Mouse (Mus musculus) thymus, postnatal 14 days (tissue): ENCODE results near the gene Glp2r.

Source experiments
- DNase-seq: peaks from one replicate; pipeline ENCODE4 v3.0.0; 2021

Glp2r gene

DNA sequence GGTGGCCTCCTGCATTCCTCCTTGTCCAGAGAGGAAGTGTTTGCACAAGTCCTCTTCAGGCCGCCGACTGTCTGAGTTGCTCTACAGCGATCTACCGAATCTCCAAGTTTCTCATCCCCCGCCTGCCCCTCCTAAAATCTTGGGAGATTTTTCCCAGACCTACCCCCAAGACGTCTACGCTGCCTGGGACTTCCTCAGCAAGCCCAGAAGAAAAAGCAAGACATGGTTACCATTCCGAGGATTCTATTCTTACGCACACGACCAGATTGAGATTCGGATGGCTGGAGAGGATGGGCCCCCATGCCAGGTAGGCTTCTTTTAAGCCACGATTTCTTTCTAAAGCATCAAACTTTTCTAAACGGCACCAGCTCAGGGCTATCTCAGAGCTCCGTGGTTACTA, at the start of gene Glp2r:
Gene Glp2r, minus strand, starts transcription at position 101 of the 400 bp plus-strand sequence.
- no peak for DNase-seq

DNA sequence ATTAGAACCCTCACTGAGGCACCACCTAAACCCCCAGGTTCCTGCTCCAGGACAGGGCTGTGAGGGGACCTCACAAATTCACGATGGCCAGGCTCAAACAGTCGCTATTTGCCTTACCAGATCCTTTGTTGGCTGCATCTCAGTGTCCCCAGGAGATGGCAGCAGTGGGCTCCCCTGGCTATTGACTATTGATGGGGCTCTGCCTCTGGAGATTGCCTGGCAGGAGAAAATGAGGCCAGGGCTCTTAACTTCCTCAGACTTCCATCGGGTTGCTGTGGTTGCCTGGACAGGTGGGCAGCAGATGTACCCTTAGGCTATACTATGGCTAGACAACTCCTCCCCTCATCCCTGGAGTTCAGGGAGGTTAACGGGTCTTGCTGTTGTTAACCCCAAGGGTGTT, 49.3 kb upstream of the Glp2r start:
- DNase-seq = peak; percentile 12

DNA sequence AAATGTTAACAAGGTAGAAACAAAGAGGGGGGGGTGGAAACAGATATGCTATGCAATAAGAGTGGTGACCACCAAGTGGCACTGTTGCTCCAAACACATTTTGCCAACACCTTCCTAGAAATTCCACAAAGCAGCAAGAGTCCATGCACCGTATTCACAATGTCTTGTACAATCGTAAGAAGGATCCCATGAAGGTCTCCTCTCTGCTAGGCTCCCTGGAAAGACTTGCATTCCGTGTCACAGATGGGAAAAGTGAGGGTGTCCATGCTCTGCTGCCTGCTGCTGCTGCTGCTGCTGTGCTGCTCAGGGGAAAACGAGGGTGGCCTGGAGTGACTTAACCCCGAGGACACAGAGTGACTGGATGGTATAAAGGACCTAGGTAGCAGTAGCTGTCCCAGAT, 48.7 kb upstream of the Glp2r start:
- no peak for DNase-seq

DNA sequence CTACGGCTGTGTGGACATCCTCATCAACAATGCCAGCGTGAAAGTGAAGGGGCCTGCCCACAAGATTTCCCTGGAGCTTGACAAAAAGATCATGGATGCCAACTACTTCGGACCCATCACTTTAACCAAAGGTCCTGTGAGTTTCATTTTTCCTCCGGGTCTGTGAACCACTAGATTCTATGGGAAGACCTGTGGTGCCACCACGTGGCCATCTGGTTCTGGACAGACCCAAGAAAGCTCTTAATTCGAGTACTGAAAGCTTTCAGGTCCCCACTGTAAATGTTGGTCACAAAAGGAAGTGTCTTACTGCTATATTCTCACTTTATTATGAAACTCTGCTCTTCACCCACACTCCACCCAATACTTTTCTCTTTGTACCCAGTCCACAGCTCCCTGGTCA, 40.6 kb upstream of the Glp2r start:
- DNase-seq = no peak

DNA sequence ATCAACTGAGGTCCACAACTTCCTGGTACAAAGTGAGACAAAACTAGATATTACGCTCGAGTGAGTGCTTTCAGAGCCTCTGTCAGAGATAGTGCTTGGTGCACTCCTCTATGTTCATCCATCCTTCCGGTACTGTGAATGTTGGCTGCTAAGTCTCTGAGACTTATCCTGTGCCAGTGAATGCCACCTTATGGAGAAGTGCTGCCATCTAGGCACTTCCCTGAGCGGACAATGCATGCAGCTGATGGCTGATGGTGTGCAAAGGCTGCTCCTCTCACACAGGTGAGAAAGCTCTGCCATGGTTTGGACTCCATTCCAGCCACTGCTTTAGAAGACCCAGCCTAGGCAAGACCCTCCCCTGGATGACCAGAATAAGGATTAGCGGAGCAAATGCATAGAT, 37.1 kb upstream of the Glp2r start:
- no peak for DNase-seq

DNA sequence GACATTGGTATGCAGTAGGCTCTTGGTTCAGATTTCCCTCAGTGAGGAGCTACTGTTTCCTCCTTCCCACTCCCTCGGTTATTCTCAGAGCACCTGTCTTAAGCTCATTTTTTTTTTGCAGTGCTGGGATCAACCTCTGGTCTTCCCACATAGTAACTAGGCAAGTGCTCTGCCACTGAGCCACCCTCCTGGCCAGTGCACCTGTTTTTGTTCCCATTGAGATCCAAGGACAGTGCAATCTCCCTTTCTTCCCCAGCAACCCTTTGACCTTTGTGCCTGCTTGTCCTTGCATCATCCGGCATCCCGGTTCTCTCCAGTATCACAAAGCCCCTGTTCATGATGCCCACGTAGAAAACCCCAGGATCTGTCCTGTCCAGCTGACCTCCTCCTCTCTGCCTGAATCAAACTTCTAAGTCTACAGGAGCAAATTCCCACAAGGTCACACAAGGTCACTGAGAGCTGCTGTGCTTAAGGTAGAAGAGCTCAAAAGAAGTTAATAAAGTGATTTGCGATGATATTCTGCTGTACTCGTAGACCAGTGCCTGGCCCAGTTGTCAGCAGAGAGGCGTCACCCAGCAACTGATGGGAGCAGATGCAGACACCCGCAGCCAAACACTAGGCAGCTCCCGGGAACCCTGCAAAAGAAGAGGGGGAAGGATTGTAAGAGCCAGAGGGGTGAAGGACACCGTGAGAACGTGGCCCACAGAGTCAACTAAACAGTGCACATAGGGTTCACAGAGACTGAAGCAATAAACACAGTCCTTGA, 36.1 kb upstream of the Glp2r start:
- no peak for DNase-seq

DNA sequence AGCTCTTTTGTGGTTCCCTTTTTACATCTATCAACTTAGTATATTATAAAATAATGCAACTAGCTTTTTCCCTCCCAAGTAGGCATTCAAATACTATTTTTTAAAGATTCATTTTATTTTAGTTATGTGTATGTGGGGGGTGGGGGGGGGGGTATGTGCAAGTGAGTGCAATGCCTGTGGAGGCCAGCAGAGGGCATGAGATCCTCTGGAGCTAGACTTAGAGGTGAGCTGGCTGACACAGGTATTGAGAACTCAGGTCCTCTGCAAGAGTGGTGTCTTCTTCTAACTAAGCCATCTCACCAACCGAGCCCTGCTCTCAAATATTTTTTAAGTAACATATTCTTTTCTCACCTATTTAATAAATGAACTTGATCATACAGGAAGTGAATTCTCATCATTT, 34.6 kb upstream of the Glp2r start:
- peak; percentile 8 for DNase-seq

DNA sequence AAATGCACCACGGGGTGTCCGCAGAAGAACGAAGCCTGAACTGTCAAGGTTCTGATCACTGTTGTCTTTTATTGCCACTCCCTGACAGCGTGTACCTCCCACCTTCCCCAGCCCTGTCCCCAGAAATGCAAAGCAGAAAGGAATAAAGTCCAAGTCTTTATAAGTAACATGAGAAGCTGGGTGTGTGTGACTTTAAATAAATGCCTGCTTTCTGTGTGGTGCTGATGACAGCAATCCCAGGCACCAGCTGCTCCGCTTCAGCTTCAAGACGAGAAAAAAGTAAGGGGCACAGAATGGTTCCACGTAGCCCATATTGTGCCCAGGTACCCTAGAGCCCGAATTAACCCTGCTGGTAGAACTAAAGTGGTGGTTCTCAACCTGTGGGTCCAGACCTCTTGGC, 30.2 kb upstream of the Glp2r start:
- DNase-seq = no peak

DNA sequence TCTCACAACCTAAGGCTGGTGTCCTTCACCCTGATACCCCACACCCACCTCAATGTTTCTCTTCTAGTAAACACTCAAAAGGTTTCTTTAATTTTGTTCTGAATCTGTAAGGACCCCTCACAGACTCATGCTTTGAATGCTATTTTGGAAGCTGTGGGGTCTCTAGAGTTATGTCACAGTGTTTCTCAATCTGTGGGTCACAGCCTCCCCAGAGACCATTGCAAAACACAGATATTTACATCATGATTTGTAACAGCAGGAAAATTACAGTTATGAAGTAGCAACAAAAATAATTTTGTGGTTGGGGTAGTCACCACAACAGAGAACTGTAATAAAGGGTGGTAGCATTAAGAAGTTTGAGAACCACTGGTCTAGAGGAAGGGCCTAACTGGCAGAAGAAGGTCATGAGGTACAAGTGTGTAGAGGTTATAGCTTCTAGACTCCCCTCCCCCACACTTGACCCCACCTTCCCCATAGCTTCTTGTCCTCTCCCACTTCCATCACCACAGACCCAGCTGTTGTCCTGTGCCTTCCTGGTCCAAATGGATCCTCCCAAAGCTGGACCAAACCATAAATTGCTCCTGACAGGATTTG, 29.3 kb upstream of the Glp2r start:
- DNase-seq = no peak

DNA sequence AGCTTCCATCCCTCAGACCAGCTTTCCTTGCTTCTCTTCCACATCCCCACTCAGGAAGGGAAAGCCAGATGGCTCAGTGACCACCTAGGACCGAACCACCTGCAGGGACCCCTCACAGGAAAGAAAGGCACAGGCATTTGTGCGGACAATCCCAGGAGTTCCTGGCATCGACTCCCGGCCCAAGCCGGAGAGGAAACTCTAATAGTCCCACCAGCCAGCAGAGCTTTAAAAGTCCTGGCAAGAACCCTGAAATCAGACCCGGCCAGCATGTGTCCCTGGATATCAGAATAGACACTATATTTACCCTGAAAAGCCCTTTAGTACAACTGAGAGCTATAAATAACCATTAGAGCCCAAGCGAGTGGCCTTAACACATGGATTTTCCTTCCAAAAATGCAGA, 27.0 kb upstream of the Glp2r start, which contains the start of gene Dhrs7c:
Gene Dhrs7c, plus strand, starts transcription at position 257 of the 400 bp plus-strand sequence.
- no peak for DNase-seq

DNA sequence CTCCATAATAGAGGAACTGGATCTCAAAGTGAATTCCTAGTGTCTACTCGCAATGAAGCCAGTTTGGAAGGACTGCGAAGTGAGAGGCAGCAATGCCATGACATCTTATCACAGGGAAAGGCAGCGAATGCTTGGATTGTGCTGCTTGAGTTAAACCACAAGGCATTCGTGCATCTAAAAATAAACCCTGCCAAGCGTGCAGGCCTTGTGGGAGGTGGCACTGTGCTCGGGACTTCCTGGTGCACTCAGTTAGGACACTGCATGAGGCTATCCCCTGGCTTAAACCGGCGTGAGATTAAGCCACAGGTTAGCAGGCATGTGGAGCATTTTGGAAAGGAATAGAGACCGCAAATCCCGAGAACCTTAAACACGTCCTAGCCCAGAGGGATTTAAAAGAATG, 19.2 kb upstream of the Glp2r start:
- DNase-seq = no peak

DNA sequence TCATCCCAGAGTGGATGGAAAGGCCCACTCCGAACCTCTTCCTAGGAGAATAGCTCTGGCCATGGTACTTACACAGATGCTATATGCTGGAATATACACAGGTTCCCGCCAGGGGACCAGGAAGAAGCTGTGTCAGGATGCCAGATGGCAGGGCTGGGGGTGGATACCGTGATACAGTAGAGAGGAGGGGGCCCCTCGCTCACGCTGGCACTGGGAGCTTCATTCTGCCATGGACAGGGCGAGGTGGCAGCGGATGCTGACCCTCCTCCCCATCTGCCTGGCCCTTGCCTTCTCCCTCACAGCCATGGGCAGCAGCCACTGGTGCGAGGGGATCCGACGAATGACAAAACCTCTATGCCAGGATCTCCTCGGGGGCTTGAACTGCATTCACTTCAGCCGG, 3.4 kb upstream of the Glp2r start, which contains the start of gene Gsg1l2:
Gene Gsg1l2, plus strand, starts transcription at position 230 of the 400 bp plus-strand sequence.
- DNase-seq = no peak

DNA sequence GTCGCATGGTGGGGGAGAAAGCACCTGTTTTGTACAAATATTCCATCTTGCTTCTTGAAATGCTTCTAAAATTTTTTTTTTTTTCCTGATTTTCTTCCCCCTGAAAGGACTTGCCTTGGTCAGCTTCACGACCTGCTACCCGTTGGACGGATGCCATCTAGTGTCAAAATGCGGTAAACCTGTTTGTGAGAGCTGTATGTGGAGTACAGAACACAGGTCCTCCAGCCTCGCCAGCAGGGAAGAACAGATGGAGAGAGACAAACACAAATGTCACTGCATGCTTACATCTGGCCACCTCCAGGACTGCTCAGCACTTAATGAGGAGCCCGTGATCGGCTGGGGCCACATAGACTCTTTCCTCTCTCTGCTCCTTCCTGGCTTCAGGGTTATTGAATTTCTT, 1.6 kb upstream of the Glp2r start:
- no peak for DNase-seq

DNA sequence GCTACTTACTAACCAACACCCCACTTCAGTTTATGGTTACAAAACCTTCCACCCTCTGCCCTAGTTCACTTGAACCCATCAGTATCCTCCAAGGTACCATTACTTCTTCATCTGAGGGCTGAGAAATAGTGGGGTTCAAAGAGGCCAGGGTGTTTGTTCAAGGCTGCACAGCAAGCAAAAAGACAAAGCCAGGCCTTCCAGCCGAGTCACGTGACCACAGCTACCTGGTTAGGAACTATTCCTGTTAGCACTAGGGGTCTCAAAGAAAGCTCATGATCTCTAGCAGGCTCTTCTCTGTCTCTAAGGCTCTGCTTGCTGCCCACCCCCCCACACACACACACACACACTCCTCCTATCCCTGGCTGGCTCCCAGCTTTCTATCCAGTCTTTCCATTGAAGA, 738 bp upstream of the Glp2r start:
- DNase-seq = no peak

DNA sequence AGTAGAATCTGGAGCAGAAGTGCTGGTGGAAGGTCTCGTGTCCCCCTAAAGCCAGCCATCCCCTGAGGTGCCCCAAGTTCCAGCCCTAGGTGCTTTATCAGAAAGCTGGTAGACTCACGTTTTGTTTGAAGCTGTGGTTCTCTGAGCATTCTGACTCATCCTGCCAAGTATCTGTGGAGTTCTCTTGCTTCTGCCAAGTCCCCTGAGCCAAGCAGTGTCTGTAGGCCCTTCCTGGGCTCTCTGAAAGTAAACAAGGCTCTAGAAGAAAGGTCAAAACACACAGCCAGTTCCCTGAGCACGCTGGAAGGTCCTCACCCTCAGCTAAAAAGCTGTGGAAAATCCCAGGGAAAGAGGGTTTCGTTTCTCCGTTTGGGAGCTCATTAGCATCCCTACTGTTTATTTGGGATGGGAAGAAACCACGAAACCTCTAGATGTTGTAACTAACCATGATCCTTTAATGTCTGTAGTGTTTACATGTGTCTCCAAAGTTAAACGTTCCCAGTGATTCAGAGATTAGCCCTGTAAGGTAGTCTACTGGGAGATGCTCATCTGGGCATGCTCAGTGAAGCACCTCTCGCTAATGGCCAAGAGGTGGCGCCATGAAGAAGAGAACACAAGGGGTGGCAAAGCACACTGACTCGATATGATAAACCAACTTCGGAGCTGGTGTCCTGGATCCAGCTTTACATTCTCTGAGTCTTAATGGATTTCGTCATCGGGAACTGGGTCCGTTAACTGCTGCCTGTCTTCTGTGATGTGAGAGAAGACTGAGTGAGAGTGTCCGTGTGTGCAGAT, 13.4 kb downstream of the Glp2r start:
- no peak for DNase-seq

DNA sequence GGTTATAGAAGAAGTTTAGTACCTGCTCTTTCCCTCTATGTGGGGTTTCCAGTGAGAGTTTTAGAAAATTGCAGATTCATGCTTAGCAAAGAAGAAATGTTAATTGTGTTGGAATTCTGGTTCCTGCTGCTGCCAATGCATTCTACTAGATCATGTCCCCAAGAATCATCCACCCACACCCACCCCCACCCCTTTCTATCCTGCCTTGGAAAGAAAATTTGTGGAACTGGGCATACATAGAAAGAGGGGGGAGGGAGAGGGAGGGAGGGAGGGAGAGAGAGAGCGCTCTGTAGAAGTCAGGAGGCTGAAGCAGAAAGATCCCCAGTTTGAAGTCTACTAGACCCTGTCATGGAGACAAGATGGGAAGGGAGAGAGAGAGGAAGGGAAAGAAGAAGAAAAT, 14.7 kb downstream of the Glp2r start:
- DNase-seq = no peak

DNA sequence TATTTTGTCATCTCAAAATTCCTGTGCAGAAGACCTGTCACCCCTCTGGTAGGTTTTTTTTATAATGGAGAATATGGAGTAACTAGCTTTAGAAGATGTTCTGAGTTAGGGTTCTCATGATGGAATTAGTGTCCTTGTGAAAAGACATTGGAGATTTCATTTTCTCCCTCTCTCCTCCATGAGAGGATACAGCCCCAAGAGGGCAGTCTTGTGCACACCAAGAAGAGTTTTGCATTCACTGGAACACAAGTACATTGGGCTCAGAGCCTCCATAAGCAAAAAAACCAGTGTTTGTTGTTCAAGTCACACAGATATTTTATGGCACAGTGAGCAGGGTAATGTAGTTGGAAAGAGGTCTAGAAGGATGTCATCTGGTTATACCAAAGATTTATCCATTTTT, 29.4 kb downstream of the Glp2r start:
- DNase-seq = no peak

DNA sequence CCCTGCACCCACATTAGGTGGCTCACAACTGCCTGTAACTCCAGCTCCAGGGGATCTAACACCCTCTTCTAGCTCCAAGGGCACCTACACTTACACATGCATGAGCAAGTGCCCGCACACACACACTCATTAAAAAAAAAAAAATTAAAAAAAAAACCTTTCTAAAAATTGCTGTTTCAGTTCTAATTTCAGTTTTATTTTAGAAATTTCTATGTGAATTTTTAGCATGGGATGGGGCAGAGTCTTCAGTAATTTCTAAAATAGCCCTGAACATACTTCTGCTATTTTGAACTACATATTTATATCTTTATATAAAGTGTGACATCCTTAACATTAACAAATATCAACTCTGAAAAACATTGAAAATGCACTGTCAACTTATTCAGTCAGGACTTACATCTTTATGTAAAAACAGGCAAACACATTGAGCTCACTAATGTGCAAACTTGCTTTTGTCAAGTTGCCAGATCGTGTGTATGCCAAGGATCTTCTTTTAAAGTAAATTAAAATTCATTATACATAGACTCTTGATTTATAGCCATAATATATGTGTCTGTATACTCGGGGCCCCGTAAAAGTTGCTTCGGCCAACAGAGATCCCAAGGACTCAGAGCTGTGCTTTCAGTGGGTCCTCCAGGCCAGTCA, 32.0 kb downstream of the Glp2r start:
- no peak for DNase-seq

DNA sequence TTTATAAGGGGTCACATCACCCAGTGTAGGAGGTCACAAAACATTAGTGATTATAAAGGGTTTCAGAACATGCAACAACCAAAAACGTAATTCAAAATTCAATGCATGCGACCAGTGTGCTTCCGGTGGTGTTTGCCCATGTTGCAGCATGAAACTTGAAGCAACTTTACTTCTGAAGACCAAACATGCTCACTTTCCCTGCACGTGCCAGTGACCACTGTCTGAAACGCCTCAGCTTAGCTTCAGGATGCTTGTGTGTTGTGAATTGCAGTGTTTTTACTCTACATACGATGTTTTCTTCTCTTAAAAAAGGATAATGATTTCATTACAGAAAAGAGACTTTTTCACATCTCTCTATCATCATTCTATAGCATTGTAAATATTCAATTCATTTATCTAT, 32.6 kb downstream of the Glp2r start:
- DNase-seq = no peak

DNA sequence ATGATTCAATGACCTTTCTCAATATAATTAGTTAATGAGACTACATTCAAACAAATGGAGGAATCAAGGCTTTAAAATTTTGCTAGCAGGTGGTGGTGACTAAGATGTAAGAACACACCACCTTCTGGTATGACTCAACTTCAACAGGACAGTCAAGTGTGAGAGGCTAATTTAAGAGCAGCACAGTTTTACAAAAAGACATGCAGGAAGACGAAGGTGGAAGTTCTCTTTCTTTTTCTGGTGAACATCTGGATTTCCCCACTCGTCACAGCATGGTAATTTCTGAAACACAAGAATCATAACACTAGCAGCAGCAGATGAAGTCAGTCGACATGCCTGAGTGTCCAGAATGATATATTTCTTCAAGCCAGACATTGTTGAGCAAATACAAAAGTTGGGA, 36.4 kb downstream of the Glp2r start:
- DNase-seq = no peak

DNA sequence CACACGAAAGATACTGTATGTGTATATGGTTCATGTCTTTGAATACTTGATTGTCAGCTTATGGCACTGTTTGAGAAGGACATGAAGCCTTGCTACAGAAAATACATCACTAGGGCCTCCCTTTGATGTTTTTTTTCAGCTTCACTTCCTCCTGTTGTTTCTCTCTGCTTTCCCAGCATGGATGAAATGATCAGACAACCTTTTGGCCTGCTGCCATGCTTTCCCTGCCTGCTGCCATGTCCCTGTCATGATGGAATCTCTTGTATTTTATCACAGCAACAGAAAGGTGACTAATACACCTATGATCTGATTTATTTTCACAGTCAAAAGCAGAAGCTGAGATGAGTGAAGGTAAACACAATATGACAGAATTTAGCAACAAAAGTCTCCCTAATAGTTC, 37.2 kb downstream of the Glp2r start:
- DNase-seq = no peak

DNA sequence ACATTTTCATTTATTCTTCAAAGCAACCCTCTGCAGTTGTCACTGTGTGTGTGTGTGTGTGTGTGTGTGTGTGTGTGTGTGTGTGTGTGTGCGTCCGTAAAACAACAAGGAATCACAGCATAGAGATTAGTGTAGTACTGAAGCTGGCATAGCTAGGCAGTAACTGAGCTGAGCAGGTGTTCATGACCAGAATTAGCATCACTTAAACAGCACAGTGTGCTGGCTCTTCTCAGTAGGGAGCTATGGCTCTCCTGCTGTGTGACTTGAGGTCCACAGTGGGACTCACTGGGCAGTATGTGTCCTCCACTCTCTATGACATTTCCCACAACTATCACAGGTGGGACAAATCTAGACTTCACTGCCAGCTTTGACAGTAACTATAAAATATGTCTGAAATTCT, 39.9 kb downstream of the Glp2r start:
- no peak for DNase-seq

DNA sequence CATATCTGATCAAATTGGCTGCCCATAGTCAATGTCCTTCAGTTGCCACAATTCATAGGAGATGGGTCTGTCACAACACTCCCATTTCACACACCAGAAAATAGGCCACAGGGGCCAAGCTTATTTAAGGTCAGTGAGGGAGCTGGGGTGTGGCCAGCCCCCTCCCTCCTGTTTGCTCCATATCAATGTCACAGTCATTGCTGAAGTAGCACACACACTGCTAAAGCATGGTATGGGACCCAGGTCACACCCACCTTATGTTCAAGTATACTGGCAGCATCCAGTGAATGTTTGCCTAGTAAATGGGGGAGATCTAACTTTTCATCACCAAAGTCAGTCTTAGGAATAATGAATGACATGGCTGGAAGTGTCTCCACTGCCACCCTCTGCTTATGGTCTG, 42.2 kb downstream of the Glp2r start:
- DNase-seq = no peak

DNA sequence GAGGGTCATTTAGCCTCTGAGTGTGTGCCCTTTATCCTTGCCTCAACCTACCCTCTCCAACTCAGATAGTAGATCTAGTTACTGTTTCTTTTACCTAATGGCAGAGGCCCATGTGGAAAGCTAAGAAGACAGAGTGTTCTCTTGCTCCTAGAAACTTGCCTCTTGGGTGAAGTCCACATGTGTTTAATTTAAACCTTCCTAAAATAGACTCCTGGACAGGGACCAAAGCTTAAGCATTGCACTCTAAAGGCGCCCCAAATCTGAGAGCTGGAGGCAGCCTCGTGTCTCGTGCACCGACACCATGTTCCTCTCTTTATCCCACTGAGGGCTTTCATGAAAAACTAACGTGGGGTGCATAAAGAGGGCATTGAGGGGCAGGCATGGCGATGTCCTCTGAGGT, 43.9 kb downstream of the Glp2r start:
- DNase-seq = no peak
